Mouse (Mus musculus): Measurements from ENCODE around the gene Rab4a. TPM values are rescaled to one million over a fixed set of nuclear protein-coding genes. Genes with fewer than 3 reads are reported as not detected.

Gene Rab4a
- total and polyA plus RNA-seq, 3 experiments: 1.7 to 5.3 TPM; not detected in 1

- DNase-seq (ENCODE audit: low spot score) (peak; percentile 94), ATAC-seq (ENCODE audit: extremely low read depth, insufficient number of reproducible peaks, low FRiP score, poor library complexity, severe bottlenecking) (peak; percentile 90)
- H3K9me3 ChIP-seq (replicated peaks): no peaks in the 10 kb centered on the region
- peak overlapping the region; percentile 93 for H3K4me3 ChIP-seq (ENCODE audit: low read depth, low read length)
- no peak for TF ChIP-seq CTCF (IDR thresholded peaks at IDR 0.05; ENCODE audit: low read depth, low read length)
- TF ChIP-seq GATA1 (IDR thresholded peaks at IDR 0.05; ENCODE audit: borderline replicate concordance, low read length): no peak
- TF ChIP-seq POLR2AphosphoS5 (IDR thresholded peaks at IDR 0.05; ENCODE audit: insufficient replicate concordance, low read depth, low read length): no peak
- no peak for TF ChIP-seq TAL1 (conservative IDR thresholded peaks at IDR 0.05; ENCODE audit: low read depth, low read length)
- no peak for TF ChIP-seq GATA2 (IDR thresholded peaks at IDR 0.05; ENCODE audit: borderline replicate concordance, low read depth, low read length)
- H3K27me3 ChIP-seq (ENCODE audit: insufficient read depth, low read length): peaks cover 25% of the 10 kb centered on the region
- H3K36me3 ChIP-seq (replicated peaks): peaks cover 11% of the 10 kb centered on the region
- peaks cover 31% of the 10 kb centered on the region for H3K4me1 ChIP-seq (ENCODE audit: insufficient read depth, low read depth, low read length)
These were observed 53.3 kb downstream of the Rab4a start for GRCm38 (mm10) chr8:123858941-123859647.

GRCm38 (mm10) chr8:123859648-123860259 is 54.0 kb downstream of the Rab4a start, which contains the start of gene Ccsap:
Gene Ccsap (minus strand): TSS chr8:123860209.
- TF ChIP-seq TAL1 (conservative IDR thresholded peaks at IDR 0.05; ENCODE audit: low read depth, low read length): no peak
- no peak for TF ChIP-seq POLR2AphosphoS5 (IDR thresholded peaks at IDR 0.05; ENCODE audit: insufficient replicate concordance, low read depth, low read length)
- TF ChIP-seq GATA2 (IDR thresholded peaks at IDR 0.05; ENCODE audit: borderline replicate concordance, low read depth, low read length): no peak
- no peak for TF ChIP-seq GATA1 (IDR thresholded peaks at IDR 0.05; ENCODE audit: borderline replicate concordance, low read length)
- TF ChIP-seq CTCF (IDR thresholded peaks at IDR 0.05; ENCODE audit: low read depth, low read length): no peak
- Histone ChIP-seq H3K36me3 (replicated peaks) (peaks cover 9% of the 10 kb centered on the region), H3K27me3 (ENCODE audit: insufficient read depth, low read length) (peaks cover 29% of the 10 kb centered on the region), H3K4me1 (ENCODE audit: insufficient read depth, low read depth, low read length) (peaks cover 29% of the 10 kb centered on the region), H3K4me3 (ENCODE audit: low read depth, low read length) (peak within 1 kb of the TSS; percentile 93), H3K9me3 (replicated peaks) (no peaks in the 10 kb centered on the region)
- DNase-seq (ENCODE audit: low spot score) (peak; percentile 58), ATAC-seq (ENCODE audit: extremely low read depth, insufficient number of reproducible peaks, low FRiP score, poor library complexity, severe bottlenecking) (peak; percentile 23)

- no peak for TF ChIP-seq POLR2AphosphoS5 (IDR thresholded peaks at IDR 0.05; ENCODE audit: insufficient replicate concordance, low read depth, low read length)
- TF ChIP-seq TAL1 (conservative IDR thresholded peaks at IDR 0.05; ENCODE audit: low read depth, low read length): no peak
- TF ChIP-seq CTCF (IDR thresholded peaks at IDR 0.05; ENCODE audit: low read depth, low read length): no peak
- no peak for TF ChIP-seq GATA1 (IDR thresholded peaks at IDR 0.05; ENCODE audit: borderline replicate concordance, low read length)
- TF ChIP-seq GATA2 (IDR thresholded peaks at IDR 0.05; ENCODE audit: borderline replicate concordance, low read depth, low read length): no peak
- H3K36me3 ChIP-seq (replicated peaks): peaks cover 8% of the 10 kb centered on the region
- ATAC-seq (ENCODE audit: extremely low read depth, insufficient number of reproducible peaks, low FRiP score, poor library complexity, severe bottlenecking): no peak
- peaks cover 29% of the 10 kb centered on the region for H3K27me3 ChIP-seq (ENCODE audit: insufficient read depth, low read length)
- DNase-seq (ENCODE audit: low spot score): no peak
- H3K9me3 ChIP-seq (replicated peaks): no peaks in the 10 kb centered on the region
- H3K4me1 ChIP-seq (ENCODE audit: insufficient read depth, low read depth, low read length): peaks cover 28% of the 10 kb centered on the region
- no peak overlapping the region; the same call in 1 of the 2 replicates for H3K4me3 ChIP-seq (ENCODE audit: low read depth, low read length)
These were observed 54.6 kb downstream of the Rab4a start for GRCm38 (mm10) chr8:123860386-123860785.

- no peaks in the 10 kb centered on the region for H3K36me3 ChIP-seq (replicated peaks)
- no peaks in the 10 kb centered on the region; the same call in 1 of the 2 replicates for H3K4me1 ChIP-seq (ENCODE audit: insufficient read depth, low read depth, low read length)
- no peak overlapping the region for H3K4me3 ChIP-seq (ENCODE audit: low read depth, low read length)
- TF ChIP-seq TAL1 (conservative IDR thresholded peaks at IDR 0.05; ENCODE audit: low read depth, low read length) (no peak), GATA2 (IDR thresholded peaks at IDR 0.05; ENCODE audit: borderline replicate concordance, low read depth, low read length) (no peak), GATA1 (IDR thresholded peaks at IDR 0.05; ENCODE audit: borderline replicate concordance, low read length) (no peak), CTCF (IDR thresholded peaks at IDR 0.05; ENCODE audit: low read depth, low read length) (no peak), POLR2AphosphoS5 (IDR thresholded peaks at IDR 0.05; ENCODE audit: insufficient replicate concordance, low read depth, low read length) (no peak)
- DNase-seq (ENCODE audit: low spot score) (no peak), ATAC-seq (ENCODE audit: extremely low read depth, insufficient number of reproducible peaks, low FRiP score, poor library complexity, severe bottlenecking) (no peak)
- peaks cover 27% of the 10 kb centered on the region for H3K27me3 ChIP-seq (ENCODE audit: insufficient read depth, low read length)
- no peaks in the 10 kb centered on the region for H3K9me3 ChIP-seq (replicated peaks)
These were observed 60.0 kb downstream of the Rab4a start for GRCm38 (mm10) chr8:123865786-123866185.

- TF ChIP-seq POLR2AphosphoS5 (IDR thresholded peaks at IDR 0.05; ENCODE audit: insufficient replicate concordance, low read depth, low read length) (no peak), CTCF (IDR thresholded peaks at IDR 0.05; ENCODE audit: low read depth, low read length) (no peak), GATA1 (IDR thresholded peaks at IDR 0.05; ENCODE audit: borderline replicate concordance, low read length) (no peak), TAL1 (conservative IDR thresholded peaks at IDR 0.05; ENCODE audit: low read depth, low read length) (no peak), GATA2 (IDR thresholded peaks at IDR 0.05; ENCODE audit: borderline replicate concordance, low read depth, low read length) (no peak)
- DNase-seq (ENCODE audit: low spot score): no peak
- Histone ChIP-seq H3K4me1 (ENCODE audit: insufficient read depth, low read depth, low read length) (no peaks in the 10 kb centered on the region; the same call in 1 of the 2 replicates), H3K9me3 (replicated peaks) (no peaks in the 10 kb centered on the region), H3K27me3 (ENCODE audit: insufficient read depth, low read length) (peaks cover 20% of the 10 kb centered on the region), H3K36me3 (replicated peaks) (no peaks in the 10 kb centered on the region), H3K4me3 (ENCODE audit: low read depth, low read length) (no peak overlapping the region)
- ATAC-seq (ENCODE audit: extremely low read depth, insufficient number of reproducible peaks, low FRiP score, poor library complexity, severe bottlenecking): no peak
These were observed 61.2 kb downstream of the Rab4a start for GRCm38 (mm10) chr8:123866971-123867370.

GRCm38 (mm10) chr8:123872048-123872447 is 66.3 kb downstream of the Rab4a start:
- no peak overlapping the region for H3K4me3 ChIP-seq (ENCODE audit: low read depth, low read length)
- TF ChIP-seq GATA1 (IDR thresholded peaks at IDR 0.05; ENCODE audit: borderline replicate concordance, low read length): no peak
- TF ChIP-seq POLR2AphosphoS5 (IDR thresholded peaks at IDR 0.05; ENCODE audit: insufficient replicate concordance, low read depth, low read length): no peak
- no peak for TF ChIP-seq TAL1 (conservative IDR thresholded peaks at IDR 0.05; ENCODE audit: low read depth, low read length)
- no peak for TF ChIP-seq GATA2 (IDR thresholded peaks at IDR 0.05; ENCODE audit: borderline replicate concordance, low read depth, low read length)
- TF ChIP-seq CTCF (IDR thresholded peaks at IDR 0.05; ENCODE audit: low read depth, low read length): no peak
- H3K36me3 ChIP-seq (replicated peaks): no peaks in the 10 kb centered on the region
- no peaks in the 10 kb centered on the region for H3K9me3 ChIP-seq (replicated peaks)
- ATAC-seq (ENCODE audit: extremely low read depth, insufficient number of reproducible peaks, low FRiP score, poor library complexity, severe bottlenecking) (no peak), DNase-seq (ENCODE audit: low spot score) (no peak)
- H3K4me1 ChIP-seq (ENCODE audit: insufficient read depth, low read depth, low read length): no peaks in the 10 kb centered on the region
- peaks cover 5% of the 10 kb centered on the region; the same call in 1 of the 2 replicates for H3K27me3 ChIP-seq (ENCODE audit: insufficient read depth, low read length)

Data from G1E (cell line).